Mouse (Mus musculus) retina, postnatal 1 day (tissue): ENCODE data around the gene Top3b.
A peak's percentile ranks its signal among the peaks of the same experiment; 100 is the strongest.

Experiments
- DNase-seq: peaks from one replicate; pipeline ENCODE4 v3.0.0-alpha.2; 2012

The Top3b gene

GRCm38 (mm10) chr16:16897056-16897584 is 26.6 kb downstream of the Top3b start:
- no peak for DNase-seq

- no peak for DNase-seq
Observed at GRCm38 (mm10) chr16:16902329-16902728, 31.8 kb downstream of the Top3b start.

GRCm38 (mm10) chr16:16903188-16903587 is 32.7 kb downstream of the Top3b start:
- no peak for DNase-seq

GRCm38 (mm10) chr16:16907799-16908198 is 37.3 kb downstream of the Top3b start:
- DNase-seq: no peak

- DNase-seq: peak; percentile 95
Observed at GRCm38 (mm10) chr16:16911641-16912597, 41.4 kb downstream of the Top3b start.

- no peak for DNase-seq
Observed at GRCm38 (mm10) chr16:16913440-16913839, 42.9 kb downstream of the Top3b start.

GRCm38 (mm10) chr16:16918441-16919117 is 48.0 kb downstream of the Top3b start:
- no peak for DNase-seq

- DNase-seq: peak; percentile 4
Observed at GRCm38 (mm10) chr16:16921021-16921435, 50.5 kb downstream of the Top3b start.

GRCm38 (mm10) chr16:16924481-16924880 is 53.9 kb downstream of the Top3b start:
- no peak for DNase-seq

GRCm38 (mm10) chr16:16926536-16926935 is 56.0 kb downstream of the Top3b start:
- DNase-seq: no peak

GRCm38 (mm10) chr16:16928908-16929307 is 58.4 kb downstream of the Top3b start:
- peak; percentile 58 for DNase-seq

- no peak for DNase-seq
Observed at GRCm38 (mm10) chr16:16930326-16930725, 59.8 kb downstream of the Top3b start.

GRCm38 (mm10) chr16:16930810-16931296 is 60.3 kb downstream of the Top3b start:
- peak; percentile 11 for DNase-seq

- no peak for DNase-seq
Observed at GRCm38 (mm10) chr16:16939543-16939942, 69.0 kb downstream of the Top3b start.

- DNase-seq: no peak
Observed at GRCm38 (mm10) chr16:16941078-16941477, 70.5 kb downstream of the Top3b start.
